Mouse (Mus musculus): Measurements from ENCODE around the gene Bpifb6. TPM values are rescaled to one million over a fixed set of nuclear protein-coding genes. Genes with fewer than 3 reads are reported as not detected.

The Bpifb6 gene
- polyA plus RNA-seq, 1 experiment from 2014 or later: not detected

DNA sequence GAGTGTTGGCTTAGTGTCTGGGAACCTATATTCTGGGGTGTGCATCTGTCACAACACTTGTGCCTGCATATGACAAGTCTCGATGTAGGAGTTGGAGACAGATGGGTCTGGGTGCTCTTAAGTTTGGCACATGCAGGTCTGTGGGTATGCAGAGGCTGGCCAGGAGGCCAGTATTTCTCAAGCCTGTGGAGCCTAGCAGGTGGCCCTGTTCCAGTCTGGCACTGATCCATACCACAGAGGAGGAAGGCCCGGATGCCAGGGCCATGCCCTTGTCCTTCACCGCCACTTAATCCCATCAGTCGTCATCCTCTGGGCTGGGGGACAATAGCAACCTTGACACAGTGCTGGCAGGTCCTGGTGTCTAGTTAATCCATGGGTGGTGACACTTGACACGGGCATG lies 14.0 kb downstream of the Bpifb6 start:
- 49% methylated on average over 5 of the region's 5 CpGs for WGBS
- ATAC-seq (ENCODE audit: low FRiP score, low TSS enrichment) (no peak), DNase-seq (ENCODE audit: low spot score) (no peak)
- Histone ChIP-seq H3K4me3 (ENCODE audit: low read depth, low read length) (no peak overlapping the region), H3K27me3 (ENCODE audit: control insufficient read depth, insufficient read depth, low read length) (no peaks in the 10 kb centered on the region), H3K4me1 (replicated peaks; ENCODE audit: control insufficient read depth, insufficient read depth) (no peaks in the 10 kb centered on the region), H3K27ac (replicated peaks) (no peak overlapping the region), H3K4me2 (replicated peaks; ENCODE audit: low read depth) (no peak overlapping the region), H3K36me3 (ENCODE audit: control insufficient read depth, insufficient read depth, low read length) (no peaks in the 10 kb centered on the region), H3K9ac (ENCODE audit: low read length) (no peak overlapping the region), H3K9me3 (ENCODE audit: control insufficient read depth, low read length) (no peaks in the 10 kb centered on the region)
- TF ChIP-seq CTCF (IDR thresholded peaks at IDR 0.05; ENCODE audit: low read depth): no peak
- TF ChIP-seq EP300 (optimal IDR thresholded peaks at IDR 0.05): no peak

GRCm38 (mm10) chr2:153917930-153918329 lies 17.7 kb downstream of the Bpifb6 start, which contains the start of gene Bpifb3:
TSS of gene Bpifb3 (plus strand) at chr2:153918230.
- no peak within 1 kb of the TSS for H3K27ac ChIP-seq (replicated peaks)
- no peak within 1 kb of the TSS for H3K4me2 ChIP-seq (replicated peaks; ENCODE audit: low read depth)
- H3K27me3 ChIP-seq (ENCODE audit: control insufficient read depth, insufficient read depth, low read length): no peaks in the 10 kb centered on the region
- DNase-seq (ENCODE audit: low spot score) (no peak), ATAC-seq (ENCODE audit: low FRiP score, low TSS enrichment) (no peak)
- no peaks in the 10 kb centered on the region for H3K36me3 ChIP-seq (ENCODE audit: control insufficient read depth, insufficient read depth, low read length)
- no peak within 1 kb of the TSS for H3K4me3 ChIP-seq (ENCODE audit: low read depth, low read length)
- H3K9me3 ChIP-seq (ENCODE audit: control insufficient read depth, low read length): no peaks in the 10 kb centered on the region
- no peaks in the 10 kb centered on the region for H3K4me1 ChIP-seq (replicated peaks; ENCODE audit: control insufficient read depth, insufficient read depth)
- no peak within 1 kb of the TSS for H3K9ac ChIP-seq (ENCODE audit: low read length)
- no peak for TF ChIP-seq EP300 (optimal IDR thresholded peaks at IDR 0.05)
- TF ChIP-seq CTCF (IDR thresholded peaks at IDR 0.05; ENCODE audit: low read depth): no peak
- WGBS: 76% methylated on average over 8 of the region's 8 CpGs

GRCm38 (mm10) chr2:153921246-153921645 lies 21.1 kb downstream of the Bpifb6 start:
- no peak for DNase-seq (ENCODE audit: low spot score)

GRCm38 (mm10) chr2:153929871-153930413 lies 29.8 kb downstream of the Bpifb6 start:
- no peak for TF ChIP-seq EP300 (optimal IDR thresholded peaks at IDR 0.05)
- peak; percentile 97 for TF ChIP-seq CTCF (IDR thresholded peaks at IDR 0.05; ENCODE audit: low read depth)
- no peak overlapping the region for H3K4me2 ChIP-seq (replicated peaks; ENCODE audit: low read depth)
- peak; percentile 71 for DNase-seq (ENCODE audit: low spot score)
- no peaks in the 10 kb centered on the region for H3K27me3 ChIP-seq (ENCODE audit: control insufficient read depth, insufficient read depth, low read length)
- H3K4me1 ChIP-seq (replicated peaks; ENCODE audit: control insufficient read depth, insufficient read depth): no peaks in the 10 kb centered on the region
- ATAC-seq (ENCODE audit: low FRiP score, low TSS enrichment): peak; percentile 31; the same call in 1 of the 2 replicates
- H3K9me3 ChIP-seq (ENCODE audit: control insufficient read depth, low read length): no peaks in the 10 kb centered on the region
- no peaks in the 10 kb centered on the region for H3K36me3 ChIP-seq (ENCODE audit: control insufficient read depth, insufficient read depth, low read length)
- no peak overlapping the region for H3K4me3 ChIP-seq (ENCODE audit: low read depth, low read length)
- no peak overlapping the region for H3K27ac ChIP-seq (replicated peaks)
- 47% methylated on average over 3 of the region's 3 CpGs for WGBS
- no peak overlapping the region for H3K9ac ChIP-seq (ENCODE audit: low read length)

More at GRCm38 (mm10) chr2:153921246-153921645, 21.1 kb downstream of the Bpifb6 start:
- no peak for ATAC-seq (ENCODE audit: low FRiP score, low TSS enrichment)
- H3K4me3 ChIP-seq (ENCODE audit: low read depth, low read length): no peak overlapping the region
- H3K4me1 ChIP-seq (replicated peaks; ENCODE audit: control insufficient read depth, insufficient read depth): no peaks in the 10 kb centered on the region
- no peak overlapping the region for H3K27ac ChIP-seq (replicated peaks)
- no peaks in the 10 kb centered on the region for H3K27me3 ChIP-seq (ENCODE audit: control insufficient read depth, insufficient read depth, low read length)
- H3K4me2 ChIP-seq (replicated peaks; ENCODE audit: low read depth): no peak overlapping the region
- H3K9me3 ChIP-seq (ENCODE audit: control insufficient read depth, low read length): no peaks in the 10 kb centered on the region
- H3K36me3 ChIP-seq (ENCODE audit: control insufficient read depth, insufficient read depth, low read length): no peaks in the 10 kb centered on the region
- no peak overlapping the region for H3K9ac ChIP-seq (ENCODE audit: low read length)
- TF ChIP-seq EP300 (optimal IDR thresholded peaks at IDR 0.05) (no peak), CTCF (IDR thresholded peaks at IDR 0.05; ENCODE audit: low read depth) (no peak)
- WGBS: 82% methylated on average over 6 of the region's 6 CpGs

DNA sequence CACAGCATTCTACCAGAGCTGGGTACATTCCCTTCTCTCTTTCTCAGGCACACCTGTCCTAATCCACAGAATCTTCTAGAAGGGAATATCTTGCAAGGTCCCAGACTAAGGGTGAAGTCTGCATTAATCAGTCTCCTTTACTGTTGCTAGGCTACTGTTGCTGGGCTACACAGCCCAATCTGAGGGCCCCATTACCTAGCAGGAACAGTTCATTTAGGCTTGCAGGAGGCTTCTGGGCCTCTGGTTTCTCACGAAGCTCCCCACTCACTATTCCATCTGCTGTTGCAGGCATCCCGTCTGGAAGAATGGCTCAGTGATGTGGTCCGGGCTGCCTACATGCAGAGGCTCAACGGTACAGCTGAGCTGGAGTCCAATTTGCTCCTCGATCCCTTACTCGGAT lies 30.9 kb downstream of the Bpifb6 start:
- Histone ChIP-seq H3K9me3 (ENCODE audit: control insufficient read depth, low read length) (no peaks in the 10 kb centered on the region), H3K27ac (replicated peaks) (no peak overlapping the region), H3K9ac (ENCODE audit: low read length) (no peak overlapping the region), H3K36me3 (ENCODE audit: control insufficient read depth, insufficient read depth, low read length) (no peaks in the 10 kb centered on the region), H3K27me3 (ENCODE audit: control insufficient read depth, insufficient read depth, low read length) (no peaks in the 10 kb centered on the region), H3K4me1 (replicated peaks; ENCODE audit: control insufficient read depth, insufficient read depth) (no peaks in the 10 kb centered on the region), H3K4me3 (ENCODE audit: low read depth, low read length) (no peak overlapping the region), H3K4me2 (replicated peaks; ENCODE audit: low read depth) (no peak overlapping the region)
- WGBS: 71% methylated on average over 6 of the region's 6 CpGs
- ATAC-seq (ENCODE audit: low FRiP score, low TSS enrichment) (no peak), DNase-seq (ENCODE audit: low spot score) (no peak)
- TF ChIP-seq CTCF (IDR thresholded peaks at IDR 0.05; ENCODE audit: low read depth): no peak
- no peak for TF ChIP-seq EP300 (optimal IDR thresholded peaks at IDR 0.05)

DNA sequence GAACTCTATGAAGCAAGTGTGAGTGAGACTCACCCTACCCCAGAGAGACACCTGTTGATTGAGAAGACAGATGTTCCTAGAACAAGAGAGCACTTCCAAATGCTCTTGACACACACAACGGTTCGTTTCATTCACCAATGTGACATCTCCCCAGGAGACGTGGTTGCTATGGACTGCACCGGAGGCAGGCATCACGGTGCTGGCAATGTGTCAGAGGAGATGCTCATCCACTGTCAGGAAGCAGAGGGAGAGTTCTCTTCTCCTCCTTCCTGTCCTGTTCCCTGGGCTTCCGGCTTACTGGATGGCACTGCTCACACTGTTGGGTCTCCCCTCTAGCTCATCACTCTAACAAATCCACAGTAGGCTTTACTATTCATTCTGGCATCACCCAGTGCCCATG lies 33.1 kb downstream of the Bpifb6 start:
- no peaks in the 10 kb centered on the region for H3K9me3 ChIP-seq (ENCODE audit: control insufficient read depth, low read length)
- no peak overlapping the region for H3K27ac ChIP-seq (replicated peaks)
- no peaks in the 10 kb centered on the region for H3K36me3 ChIP-seq (ENCODE audit: control insufficient read depth, insufficient read depth, low read length)
- H3K4me2 ChIP-seq (replicated peaks; ENCODE audit: low read depth): no peak overlapping the region
- H3K4me3 ChIP-seq (ENCODE audit: low read depth, low read length): no peak overlapping the region
- ATAC-seq (ENCODE audit: low FRiP score, low TSS enrichment): no peak
- no peaks in the 10 kb centered on the region for H3K4me1 ChIP-seq (replicated peaks; ENCODE audit: control insufficient read depth, insufficient read depth)
- H3K27me3 ChIP-seq (ENCODE audit: control insufficient read depth, insufficient read depth, low read length): no peaks in the 10 kb centered on the region
- TF ChIP-seq CTCF (IDR thresholded peaks at IDR 0.05; ENCODE audit: low read depth) (no peak), EP300 (optimal IDR thresholded peaks at IDR 0.05) (no peak)
- DNase-seq (ENCODE audit: low spot score): no peak
- H3K9ac ChIP-seq (ENCODE audit: low read length): no peak overlapping the region
- whole genome bisulfite sequencing: 76% methylated on average over 6 of the region's 6 CpGs

All from stomach, postnatal 0 days (tissue).